Comparison of ENCODE assay signal across 12 mouse cellular contexts in the genomic region with DNA sequence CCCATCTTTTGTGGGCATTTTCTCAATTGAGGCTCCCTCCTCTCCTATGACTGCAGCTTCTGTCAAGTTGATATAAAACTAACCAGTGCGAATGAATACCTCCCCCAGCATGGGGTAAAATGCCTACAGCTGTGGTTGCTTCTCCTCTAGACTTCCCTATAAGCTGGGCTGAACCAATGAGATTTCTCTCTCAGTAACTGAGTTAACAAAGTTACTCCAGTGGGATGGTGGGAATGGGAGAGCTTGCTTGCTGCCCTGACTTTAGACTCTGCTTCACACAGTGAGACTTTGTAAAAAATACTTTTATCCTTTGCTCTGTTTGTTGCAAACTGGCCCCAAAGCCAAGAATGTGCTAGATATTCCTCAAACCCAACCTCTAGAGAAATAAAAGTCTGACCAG.
"Had no signal": no experiment of that assay in that cellular context is flagged by ENCODE, and none has a peak within 500 bp of the region (broad histone marks: within the 10 kb centered on the region; RNA-seq: fewer than 3 reads in every experiment).

No protein-coding gene starts in this region.

- DNase-seq: kidney, postnatal 25 days; lung, adult 2 months; lung, postnatal 36 days; right cerebral cortex, adult 18-20 months; right cerebral cortex, postnatal 25 days; thymus, postnatal 4 days had no signal

- H3K4me3 ChIP-seq: left cerebral cortex, adult 2 months; liver, embryonic 15.5 days; midbrain, embryonic 15.5 days had no signal

- H3K36me3 ChIP-seq: liver, embryonic 15.5 days; midbrain, embryonic 15.5 days had no signal

- H3K9ac ChIP-seq: liver, embryonic 15.5 days; midbrain, embryonic 15.5 days had no signal

- H3K27me3 ChIP-seq: liver, embryonic 15.5 days; midbrain, embryonic 15.5 days had no signal

- H3K4me2 ChIP-seq: liver, embryonic 11.5 days; liver, embryonic 15.5 days; midbrain, embryonic 11.5 days; midbrain, embryonic 15.5 days had no signal

- H3K9me3 ChIP-seq: liver, embryonic 15.5 days; midbrain, embryonic 15.5 days had no signal

- H3K4me1 ChIP-seq: liver, embryonic 15.5 days; midbrain, embryonic 15.5 days had no signal

- ATAC-seq: lung, postnatal 0 days; midbrain, embryonic 15.5 days had no signal

- H3K27ac ChIP-seq: left cerebral cortex, adult 2 months; liver, embryonic 15.5 days; midbrain, embryonic 15.5 days had no signal
